Mouse (Mus musculus) mesoderm, embryonic 11.5 days (tissue): ENCODE results near the gene Psmd4.
"Not testable (repeated sequence)": the region's sequence is repeated elsewhere in the genome, so short reads cannot be mapped to it uniquely, and the experiment has no call there.

ENCODE experiments used
- DNase-seq: peaks from one replicate; pipeline ENCODE4 v3.0.0-alpha.2; 2012; ENCODE audit warnings: low read depth, low spot score

The Psmd4 gene

GRCm38 (mm10) chr3:95042166-95042837 lies at the start of gene Psmd4:
Gene Psmd4, minus strand, starts transcription at chr3:95042614.
- peak; percentile 97 for DNase-seq

- DNase-seq, result no peak
Measured at GRCm38 (mm10) chr3:95088071-95088470, 45.7 kb upstream of the Psmd4 start.

GRCm38 (mm10) chr3:95071606-95072005 lies 29.2 kb upstream of the Psmd4 start:
- DNase-seq, result no peak

- DNase-seq, result no peak
Measured at GRCm38 (mm10) chr3:95066570-95066969, 24.2 kb upstream of the Psmd4 start.

- no peak for DNase-seq
Measured at GRCm38 (mm10) chr3:95066095-95066494, 23.7 kb upstream of the Psmd4 start.

GRCm38 (mm10) chr3:95065553-95065952 lies 23.1 kb upstream of the Psmd4 start:
- no peak for DNase-seq

- DNase-seq, result no peak
Measured at GRCm38 (mm10) chr3:95063741-95064140, 21.3 kb upstream of the Psmd4 start.

GRCm38 (mm10) chr3:95058078-95058477 lies 15.7 kb upstream of the Psmd4 start:
- no peak for DNase-seq

GRCm38 (mm10) chr3:95056275-95056674 lies 13.9 kb upstream of the Psmd4 start:
- no peak for DNase-seq

- DNase-seq, result peak; percentile 32
Measured at GRCm38 (mm10) chr3:95054481-95055260, 12.3 kb upstream of the Psmd4 start.

- DNase-seq, result peak; percentile 72
Measured at GRCm38 (mm10) chr3:95053701-95054100, 11.3 kb upstream of the Psmd4 start.

- peak; percentile 73 for DNase-seq
Measured at GRCm38 (mm10) chr3:95052959-95053358, 10.5 kb upstream of the Psmd4 start.

GRCm38 (mm10) chr3:95047914-95048313 lies 5.5 kb upstream of the Psmd4 start:
- DNase-seq, result no peak

- DNase-seq, result no peak
Measured at GRCm38 (mm10) chr3:95046462-95047057, 4.1 kb upstream of the Psmd4 start.

- no peak for DNase-seq
Measured at GRCm38 (mm10) chr3:95043251-95043650, 837 bp upstream of the Psmd4 start.

GRCm38 (mm10) chr3:95042838-95043229 lies 420 bp upstream of the Psmd4 start:
- DNase-seq, result no peak

GRCm38 (mm10) chr3:95041625-95042024 lies 789 bp downstream of the Psmd4 start:
- no peak for DNase-seq

- DNase-seq, result no peak
Measured at GRCm38 (mm10) chr3:95029953-95030352, 12.5 kb downstream of the Psmd4 start.

- DNase-seq, result not testable (repeated sequence)
Measured at GRCm38 (mm10) chr3:95029291-95029827, 13.1 kb downstream of the Psmd4 start.

- DNase-seq, result no peak
Measured at GRCm38 (mm10) chr3:95028603-95029002, 13.8 kb downstream of the Psmd4 start.

GRCm38 (mm10) chr3:95027701-95028100 lies 14.7 kb downstream of the Psmd4 start:
- peak; percentile 28 for DNase-seq

GRCm38 (mm10) chr3:95027057-95027645 lies 15.3 kb downstream of the Psmd4 start:
- no peak for DNase-seq
